Mouse (Mus musculus): ENCODE measurements around the gene Mtmr10. TPM values are rescaled to one million over a fixed set of nuclear protein-coding genes. Genes with fewer than 3 reads are reported as not detected.
A peak's percentile ranks its signal among the peaks of the same experiment; 100 is the strongest.

Mtmr10 gene
- total RNA-seq, 2 experiments from 2014 or later: 16.6 to 18.7 TPM

GRCm38 (mm10) chr7:64290431-64290830, 3.0 kb downstream of the Mtmr10 start:
- DNase-seq (ENCODE audit: extremely low spot score in 1 of 2, low spot score in 1 of 2): no peak

- no peak for DNase-seq (ENCODE audit: extremely low spot score in 1 of 2, low spot score in 1 of 2)
Measured at GRCm38 (mm10) chr7:64291722-64292121, 4.3 kb downstream of the Mtmr10 start.

GRCm38 (mm10) chr7:64296286-64297010, 9.0 kb downstream of the Mtmr10 start:
- DNase-seq (ENCODE audit: extremely low spot score in 1 of 2, low spot score in 1 of 2): no peak

GRCm38 (mm10) chr7:64310241-64310640, 22.8 kb downstream of the Mtmr10 start:
- no peak for DNase-seq (ENCODE audit: extremely low spot score in 1 of 2, low spot score in 1 of 2)

GRCm38 (mm10) chr7:64310756-64311155, 23.3 kb downstream of the Mtmr10 start:
- no peak for DNase-seq (ENCODE audit: extremely low spot score in 1 of 2, low spot score in 1 of 2)

GRCm38 (mm10) chr7:64312811-64313210, 25.4 kb downstream of the Mtmr10 start:
- no peak for DNase-seq (ENCODE audit: extremely low spot score in 1 of 2, low spot score in 1 of 2)

- DNase-seq (ENCODE audit: extremely low spot score in 1 of 2, low spot score in 1 of 2): no peak
Measured at GRCm38 (mm10) chr7:64321125-64321524, 33.7 kb downstream of the Mtmr10 start.

- no peak for DNase-seq (ENCODE audit: extremely low spot score in 1 of 2, low spot score in 1 of 2)
Measured at GRCm38 (mm10) chr7:64321658-64322057, 34.2 kb downstream of the Mtmr10 start.

- peak; percentile 82 to 98 for DNase-seq (ENCODE audit: extremely low spot score in 1 of 2, low spot score in 1 of 2)
Measured at GRCm38 (mm10) chr7:64326892-64327291, 39.4 kb downstream of the Mtmr10 start.

GRCm38 (mm10) chr7:64327486-64327885, 40.0 kb downstream of the Mtmr10 start:
- DNase-seq (ENCODE audit: extremely low spot score in 1 of 2, low spot score in 1 of 2): no peak

GRCm38 (mm10) chr7:64331309-64331708, 43.9 kb downstream of the Mtmr10 start:
- no peak for DNase-seq (ENCODE audit: extremely low spot score in 1 of 2, low spot score in 1 of 2)

GRCm38 (mm10) chr7:64332686-64333085, 45.2 kb downstream of the Mtmr10 start:
- no peak for DNase-seq (ENCODE audit: extremely low spot score in 1 of 2, low spot score in 1 of 2)

- no peak for DNase-seq (ENCODE audit: extremely low spot score in 1 of 2, low spot score in 1 of 2)
Measured at GRCm38 (mm10) chr7:64347813-64348212, 60.4 kb downstream of the Mtmr10 start.

GRCm38 (mm10) chr7:64349147-64349861, 61.9 kb downstream of the Mtmr10 start:
- peak in 1 of 2 experiments; percentile 36 for DNase-seq (ENCODE audit: extremely low spot score in 1 of 2, low spot score in 1 of 2)

GRCm38 (mm10) chr7:64351087-64351486, 63.6 kb downstream of the Mtmr10 start:
- DNase-seq (ENCODE audit: extremely low spot score in 1 of 2, low spot score in 1 of 2): peak; percentile 36 to 56

GRCm38 (mm10) chr7:64354206-64354605, 66.8 kb downstream of the Mtmr10 start:
- no peak for DNase-seq (ENCODE audit: extremely low spot score in 1 of 2, low spot score in 1 of 2)

- no peak for DNase-seq (ENCODE audit: extremely low spot score in 1 of 2, low spot score in 1 of 2)
Measured at GRCm38 (mm10) chr7:64356661-64357060, 69.2 kb downstream of the Mtmr10 start.

GRCm38 (mm10) chr7:64357405-64357804, 70.0 kb downstream of the Mtmr10 start:
- peak in 1 of 2 experiments; percentile 48 for DNase-seq (ENCODE audit: extremely low spot score in 1 of 2, low spot score in 1 of 2)

GRCm38 (mm10) chr7:64358666-64359065, 71.2 kb downstream of the Mtmr10 start:
- DNase-seq (ENCODE audit: extremely low spot score in 1 of 2, low spot score in 1 of 2): no peak

- no peak for DNase-seq (ENCODE audit: extremely low spot score in 1 of 2, low spot score in 1 of 2)
Measured at GRCm38 (mm10) chr7:64359943-64360585, 72.6 kb downstream of the Mtmr10 start.

- no peak for DNase-seq (ENCODE audit: extremely low spot score in 1 of 2, low spot score in 1 of 2)
Measured at GRCm38 (mm10) chr7:64360586-64360945, 73.1 kb downstream of the Mtmr10 start.

Measured in layer of hippocampus, postnatal 25 days (tissue).